Mouse (Mus musculus): ENCODE data around the gene Olfr70.

GRCm38 (mm10) chr4:43668782-43669427 is 31.7 kb downstream of the Olfr70 start, which contains the start of the genes Tmem8b and Fam221b:
- TF ChIP-seq CTCF (IDR thresholded peaks at IDR 0.05; ENCODE audit: extremely low read depth, insufficient read depth, insufficient read length, insufficient replicate concordance) (no peak), POLR2A (IDR thresholded peaks at IDR 0.05; ENCODE audit: low read depth, low read length) (no peak)
